9 mouse cellular contexts compared by ENCODE assay signal in genomic region chr3:88133187-88133771, GRCm38 (mm10). TPM values are rescaled to one million over a fixed set of nuclear protein-coding genes. Genes with fewer than 3 reads are reported as not detected.
DNase-seq lines count a peak whose midpoint lies in the region; ATAC-seq lines count a peak whose summit lies in the region.
"Had no signal": no experiment of that assay in that cellular context is flagged by ENCODE, and none has a peak within 500 bp of the region (broad histone marks: within the 10 kb centered on the region; RNA-seq: fewer than 3 reads in every experiment).

No protein-coding gene starts in this region.

- no peaks in the 10 kb centered on the region for H3K27me3 ChIP-seq in megakaryocyte, embryonic 14.5 days (replicated peaks)
- H3K27me3 ChIP-seq in heart, embryonic 16.5 days (ENCODE audit: control insufficient read depth, insufficient read depth, low read length): no peaks in the 10 kb centered on the region
- no peaks in the 10 kb centered on the region for H3K27me3 ChIP-seq in forebrain, embryonic 15.5 days

- peak; percentile 85 to 87 for DNase-seq in cerebellum, postnatal 36 days
- DNase-seq in thymus, postnatal 25 days: peak; percentile 40
- DNase-seq in layer of hippocampus, postnatal 10 days (ENCODE audit: low spot score in 2 of 2): no peak
- DNase-seq in ovary, postnatal 14 days (ENCODE audit: low spot score): no peak

- peak overlapping the region; percentile 75 for H3K4me2 ChIP-seq in heart, embryonic 16.5 days (ENCODE audit: low read depth, low read length)
- H3K4me2 ChIP-seq in forebrain, embryonic 15.5 days (replicated peaks): no peak overlapping the region

- H3K27ac ChIP-seq in heart, embryonic 16.5 days (ENCODE audit: low read length): peak overlapping the region; percentile 99
- no peak overlapping the region for H3K27ac ChIP-seq in forebrain, embryonic 15.5 days (replicated peaks)

- 0 out of 2 replicates have a peak, but pooled peaks cover 4% of the 10 kb centered on the region for H3K9me3 ChIP-seq in megakaryocyte, embryonic 14.5 days
- no peaks in the 10 kb centered on the region for H3K9me3 ChIP-seq in heart, embryonic 16.5 days (replicated peaks; ENCODE audit: control insufficient read depth, low read length)
- H3K9me3 ChIP-seq in forebrain, embryonic 15.5 days: no peaks in the 10 kb centered on the region

- peaks cover 42% of the 10 kb centered on the region for H3K4me1 ChIP-seq in megakaryocyte, embryonic 14.5 days
- peaks cover 44% of the 10 kb centered on the region for H3K4me1 ChIP-seq in heart, embryonic 16.5 days (ENCODE audit: control insufficient read depth, insufficient read depth, low read length)
- H3K4me1 ChIP-seq in forebrain, embryonic 15.5 days: peaks cover 4% of the 10 kb centered on the region

- 30% methylated on average over 4 of the region's 4 CpGs for WGBS in heart, embryonic 16.5 days
- 49% methylated on average over 4 of the region's 4 CpGs for WGBS in forebrain, embryonic 15.5 days

- ATAC-seq in megakaryocyte, adult 5-6 weeks (ENCODE audit: poor library complexity, severe bottlenecking): no peak
- ATAC-seq in heart, embryonic 16.5 days (replicated peaks; ENCODE audit: extremely low read depth, insufficient read depth, low FRiP score): peak; percentile 80
- ATAC-seq in forebrain, embryonic 15.5 days (replicated peaks): no peak

- H3K9ac ChIP-seq in heart, embryonic 16.5 days (ENCODE audit: low read length): peak overlapping the region; percentile 76
- no peak overlapping the region for H3K9ac ChIP-seq in forebrain, embryonic 15.5 days (replicated peaks)

- H3K4me3 ChIP-seq in megakaryocyte, embryonic 14.5 days (replicated peaks): peak overlapping the region; percentile 80
- peak overlapping the region; percentile 40 for H3K4me3 ChIP-seq in heart, embryonic 16.5 days (ENCODE audit: low read length)
- no peak overlapping the region for H3K4me3 ChIP-seq in forebrain, embryonic 15.5 days

- no peaks in the 10 kb centered on the region for H3K36me3 ChIP-seq in megakaryocyte, embryonic 14.5 days (replicated peaks; ENCODE audit: low read length)
- H3K36me3 ChIP-seq in heart, embryonic 16.5 days (ENCODE audit: control insufficient read depth, insufficient read depth): no peaks in the 10 kb centered on the region
- H3K36me3 ChIP-seq in forebrain, embryonic 15.5 days: no peaks in the 10 kb centered on the region

RNA-seq across cellular contexts. Expression of gene Mef2d, which starts 8.9 kb away (rescaled TPM):
- polyA plus RNA-seq in megakaryocyte, embryonic 14.5 days (2012; ENCODE audit: insufficient read depth, low replicate concordance): 60.2 and 145 TPM in 2 replicates
- total RNA-seq in megakaryocyte, adult 5-6 weeks (2015): 73.3 and 77.4 TPM in 2 replicates
- total RNA-seq in megakaryocyte, adult 5-6 weeks (2017): 29.2 and 42.0 TPM in 2 replicates
- 40.5 and 44.7 TPM in 2 replicates for polyA plus RNA-seq in heart, embryonic 16.5 days (2015; fragmentation: Nextera tagmentation; extraction: Ambion mirVana)
- 20.1 and 21.3 TPM in 2 replicates for polyA plus RNA-seq in forebrain, embryonic 15.5 days (2015; fragmentation: Nextera tagmentation; extraction: Ambion mirVana)
- 100 to 1,000 TPM; 125 to 126 TPM for total RNA-seq in layer of hippocampus, postnatal 10 days (2021)

RNA-seq across cellular contexts. Expression of gene Iqgap3, which starts 51.5 kb away (rescaled TPM):
- 3.3 and 6.8 TPM in 2 replicates for polyA plus RNA-seq in megakaryocyte, embryonic 14.5 days (2012; ENCODE audit: insufficient read depth, low replicate concordance)
- total RNA-seq in megakaryocyte, adult 5-6 weeks (2015): 13.5 and 16.3 TPM in 2 replicates
- total RNA-seq in megakaryocyte, adult 5-6 weeks (2017): 26.3 and 27.8 TPM in 2 replicates
- 23.6 and 27.8 TPM in 2 replicates for polyA plus RNA-seq in heart, embryonic 16.5 days (2015; fragmentation: Nextera tagmentation; extraction: Ambion mirVana)
- polyA plus RNA-seq in forebrain, embryonic 15.5 days (2015; fragmentation: Nextera tagmentation; extraction: Ambion mirVana): 7.1 and 8.9 TPM in 2 replicates
- 1 to 10 TPM; 2.1 to 2.3 TPM for total RNA-seq in layer of hippocampus, postnatal 10 days (2021)

RNA-seq across cellular contexts. Expression of gene Ttc24, which starts 55.2 kb away (rescaled TPM):
- not detected in 2 replicates for polyA plus RNA-seq in megakaryocyte, embryonic 14.5 days (2012; ENCODE audit: insufficient read depth, low replicate concordance)
- total RNA-seq in megakaryocyte, adult 5-6 weeks (2015): not detected in 2 replicates
- total RNA-seq in megakaryocyte, adult 5-6 weeks (2017): not detected in 2 replicates
- polyA plus RNA-seq in heart, embryonic 16.5 days (2015; fragmentation: Nextera tagmentation; extraction: Ambion mirVana): 0.12 and 0.18 TPM in 2 replicates
- not detected in 2 replicates for polyA plus RNA-seq in forebrain, embryonic 15.5 days (2015; fragmentation: Nextera tagmentation; extraction: Ambion mirVana)
- total RNA-seq in layer of hippocampus, postnatal 10 days (2021): not detected
- total RNA-seq: layer of hippocampus, adult 18-20 months had no signal

Comparison
In these comparisons a context has a peak if more than half of its experiments do, and no peak if none do; other contexts are left out.
1. DNase-seq: peak in cerebellum, postnatal 36 days (2 of 2) and thymus, postnatal 25 days (single experiment); none in layer of hippocampus, postnatal 10 days (0 of 2) and ovary, postnatal 14 days (single experiment).